Mouse (Mus musculus): ENCODE data around the gene Gm20696.

DNA sequence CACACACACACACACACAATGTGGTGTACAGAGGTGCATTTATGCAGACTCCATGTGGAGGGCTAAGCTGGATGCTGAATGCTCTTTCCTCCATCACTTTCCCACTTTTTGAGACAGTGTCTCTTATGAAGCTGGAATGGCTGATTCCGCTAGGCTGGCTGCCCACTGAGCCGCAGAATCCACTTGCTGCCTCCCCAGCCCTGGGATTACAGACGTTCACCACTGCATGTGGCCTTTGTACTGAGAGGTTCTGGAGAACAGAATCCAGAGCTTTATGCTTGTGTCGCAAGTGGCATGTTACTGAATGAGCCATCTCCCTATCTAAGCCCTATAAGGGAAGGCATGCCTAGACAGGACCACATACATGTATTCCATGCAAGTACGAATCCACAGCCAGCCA lies 46.7 kb upstream of the Gm20696 start:
- TF ChIP-seq CTCF (IDR thresholded peaks at IDR 0.05; ENCODE audit: control insufficient read depth, insufficient read depth, low read length) (no peak), POLR2A (IDR thresholded peaks at IDR 0.05; ENCODE audit: borderline replicate concordance, control insufficient read depth, low read depth, low read length) (no peak)
